Mouse (Mus musculus): ENCODE results near the gene Tkt.

DNA sequence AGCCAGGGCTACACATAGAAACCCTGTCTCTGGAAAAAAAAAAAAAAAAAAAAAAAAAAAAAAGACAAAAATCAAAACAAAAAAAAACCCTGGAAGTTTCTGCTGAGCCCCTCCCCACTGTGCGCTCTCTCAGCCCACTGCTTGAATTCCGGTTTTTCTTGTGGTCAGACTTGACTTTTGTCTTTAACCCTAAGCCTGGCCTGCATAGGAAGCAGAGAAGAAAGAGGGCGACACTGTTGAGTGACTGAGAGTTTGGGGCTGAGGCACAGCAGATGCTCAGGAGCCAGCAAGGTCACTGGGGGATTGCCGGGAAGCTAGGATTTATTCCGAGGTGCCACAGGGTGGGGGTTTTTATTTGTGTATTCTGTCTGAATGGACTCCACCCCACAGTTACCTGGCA is 31.7 kb downstream of the Tkt start:
- no peak for TF ChIP-seq POLR2A (IDR thresholded peaks at IDR 0.05; ENCODE audit: borderline replicate concordance, extremely low read depth, low read depth, low read length)
- no peak for TF ChIP-seq CTCF (IDR thresholded peaks at IDR 0.05; ENCODE audit: insufficient read depth, low read length)

All from lung, adult 2 months (tissue).